Mouse (Mus musculus): Measurements from ENCODE around the gene Clcc1. TPM values are rescaled to one million over a fixed set of nuclear protein-coding genes. Genes with fewer than 3 reads are reported as not detected.

The Clcc1 gene
- polyA plus RNA-seq, 1 experiment from 2014 or later: 79.9 TPM

DNA sequence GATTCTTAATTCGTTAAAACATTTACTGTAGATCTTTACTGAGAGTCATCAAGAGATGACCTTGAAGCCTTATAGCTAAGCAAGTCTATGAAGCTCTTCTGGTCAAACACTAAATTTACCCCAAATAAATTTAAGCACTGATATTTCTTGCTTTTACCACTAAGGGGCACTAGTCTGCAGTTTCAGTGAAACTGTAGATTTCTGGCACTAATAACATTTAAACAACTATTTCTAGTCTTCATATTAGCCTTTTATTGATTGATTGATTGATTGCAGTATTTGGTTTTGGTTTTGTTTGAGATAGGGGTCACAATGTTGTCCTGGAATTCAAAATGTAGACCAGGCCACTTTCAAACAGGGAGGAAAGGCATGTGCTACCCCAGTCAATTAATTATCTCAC lies 47.5 kb downstream of the Clcc1 start:
- ATAC-seq (ENCODE audit: insufficient number of reproducible peaks, insufficient read depth, low FRiP score, low TSS enrichment, low read depth): no peak
- H3K4me3 ChIP-seq (replicated peaks): no peak overlapping the region
- no peak overlapping the region for H3K4me2 ChIP-seq
- 92% methylated on average over 1 of the region's 1 CpGs for WGBS
- H3K27ac ChIP-seq: no peak overlapping the region
- 0 out of 2 replicates have a peak, but pooled peaks cover 6% of the 10 kb centered on the region for H3K4me1 ChIP-seq (replicated peaks)
- H3K9me3 ChIP-seq: no peaks in the 10 kb centered on the region
- peaks cover 83% of the 10 kb centered on the region for H3K36me3 ChIP-seq
- H3K27me3 ChIP-seq: no peaks in the 10 kb centered on the region
- H3K9ac ChIP-seq (replicated peaks): no peak overlapping the region

DNA sequence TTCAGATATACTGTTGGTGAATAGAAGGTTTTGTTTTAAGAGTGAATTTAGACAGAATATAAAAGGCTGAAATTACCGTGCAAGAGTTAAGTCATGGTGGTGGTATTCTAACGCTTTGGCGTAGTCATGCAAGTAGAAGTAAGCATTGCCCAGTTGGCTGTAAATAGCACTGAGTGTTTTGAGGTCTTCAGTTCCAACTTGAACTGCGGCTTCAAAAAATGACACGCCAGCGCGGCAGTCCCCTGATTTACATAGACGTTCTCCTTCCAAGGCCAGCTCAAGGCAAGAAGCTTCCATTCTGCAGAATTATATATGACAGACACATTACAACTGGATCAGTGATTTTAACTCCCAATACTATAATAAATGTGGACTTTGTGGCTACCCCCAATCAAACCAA lies 49.1 kb downstream of the Clcc1 start:
- no peak for ATAC-seq (ENCODE audit: insufficient number of reproducible peaks, insufficient read depth, low FRiP score, low TSS enrichment, low read depth)
- whole genome bisulfite sequencing: 94% methylated on average over 8 of the region's 8 CpGs
- Histone ChIP-seq H3K36me3 (peaks cover 78% of the 10 kb centered on the region), H3K4me3 (replicated peaks) (no peak overlapping the region), H3K9ac (replicated peaks) (no peak overlapping the region), H3K4me1 (replicated peaks) (peaks cover 6% of the 10 kb centered on the region; the same call in 1 of the 2 replicates), H3K27ac (no peak overlapping the region), H3K4me2 (no peak overlapping the region), H3K9me3 (no peaks in the 10 kb centered on the region), H3K27me3 (no peaks in the 10 kb centered on the region)

DNA sequence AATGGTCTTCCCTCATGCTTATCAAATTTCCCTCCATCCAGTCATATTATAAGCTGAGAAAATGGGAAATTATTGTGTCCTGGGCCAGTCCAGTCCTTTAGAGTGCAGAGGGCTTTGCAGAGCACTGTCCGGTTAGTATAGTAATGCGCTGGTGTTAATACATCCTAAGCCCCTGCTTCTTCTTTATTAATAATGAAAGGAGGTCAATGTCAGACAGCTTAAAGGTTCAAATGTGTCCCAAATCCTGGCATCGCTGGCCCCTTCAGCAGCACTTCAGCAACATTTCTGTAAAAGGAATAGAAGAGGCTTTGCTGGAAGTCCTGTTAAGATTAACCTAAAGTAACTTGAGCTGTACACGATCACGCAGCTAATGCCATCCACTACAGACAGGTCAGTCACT lies 57.6 kb downstream of the Clcc1 start:
- 92% methylated on average over 5 of the region's 5 CpGs for WGBS
- ATAC-seq (ENCODE audit: insufficient number of reproducible peaks, insufficient read depth, low FRiP score, low TSS enrichment, low read depth): no peak
- H3K27ac ChIP-seq: no peak overlapping the region
- H3K9me3 ChIP-seq: no peaks in the 10 kb centered on the region
- peaks cover 11% of the 10 kb centered on the region for H3K4me1 ChIP-seq (replicated peaks)
- H3K27me3 ChIP-seq: no peaks in the 10 kb centered on the region
- no peak overlapping the region for H3K4me2 ChIP-seq
- no peak overlapping the region for H3K4me3 ChIP-seq (replicated peaks)
- H3K9ac ChIP-seq (replicated peaks): no peak overlapping the region
- peaks cover 36% of the 10 kb centered on the region for H3K36me3 ChIP-seq

DNA sequence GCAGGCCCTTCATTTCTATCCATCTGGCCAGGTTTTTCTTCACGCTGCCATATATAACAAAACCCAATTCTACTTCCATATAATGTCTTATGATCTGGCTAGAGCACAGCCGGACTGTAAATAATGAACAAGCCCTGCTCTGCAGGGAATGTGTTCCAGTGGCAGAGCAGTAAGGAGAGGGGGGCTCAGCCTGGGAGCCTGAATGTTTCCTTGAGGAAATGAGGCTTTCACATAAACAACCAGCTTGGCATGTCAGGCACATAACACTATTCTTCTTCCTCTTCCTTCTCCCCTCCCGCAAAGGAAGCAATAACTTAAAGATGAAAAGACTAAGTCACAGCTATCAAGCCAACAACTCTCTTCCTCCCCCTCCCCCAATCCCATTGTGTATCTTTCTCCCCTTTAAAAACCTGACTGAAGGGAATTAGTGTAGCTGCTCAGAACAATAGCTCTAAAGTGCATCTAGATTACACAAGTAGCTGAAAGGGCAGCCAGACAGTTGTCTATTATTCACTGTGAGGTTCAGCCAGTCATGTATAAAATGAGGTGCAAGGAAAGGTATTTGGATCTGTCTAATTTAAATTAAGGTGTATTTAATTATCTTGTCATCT lies 59.5 kb downstream of the Clcc1 start:
- no peak overlapping the region for H3K9ac ChIP-seq (replicated peaks)
- WGBS: 37% methylated on average over 3 of the region's 3 CpGs
- H3K27me3 ChIP-seq: no peaks in the 10 kb centered on the region
- no peak for ATAC-seq (ENCODE audit: insufficient number of reproducible peaks, insufficient read depth, low FRiP score, low TSS enrichment, low read depth)
- no peak overlapping the region for H3K4me2 ChIP-seq
- no peak overlapping the region for H3K27ac ChIP-seq
- peaks cover 25% of the 10 kb centered on the region for H3K36me3 ChIP-seq
- no peaks in the 10 kb centered on the region for H3K9me3 ChIP-seq
- H3K4me3 ChIP-seq (replicated peaks): no peak overlapping the region
- H3K4me1 ChIP-seq (replicated peaks): peaks cover 12% of the 10 kb centered on the region

DNA sequence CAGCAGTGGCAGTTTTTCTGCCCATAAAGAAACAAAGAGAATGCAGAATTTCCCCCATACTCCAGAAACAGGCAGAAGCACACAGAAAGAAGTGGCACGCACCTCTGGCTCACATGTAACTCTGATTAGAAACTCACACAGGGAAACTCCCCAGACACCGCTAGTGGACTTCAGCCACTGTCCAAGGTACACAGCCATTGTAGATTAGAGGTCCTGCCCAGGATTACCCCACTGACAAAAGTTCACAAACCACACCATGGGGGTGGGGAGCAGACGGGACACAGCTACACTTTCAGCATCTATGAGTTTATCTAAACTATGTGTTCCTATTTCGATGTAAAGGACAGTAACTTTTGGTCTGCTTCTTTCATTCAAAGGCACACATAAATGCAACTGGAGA lies 61.1 kb downstream of the Clcc1 start:
- Histone ChIP-seq H3K9ac (replicated peaks) (no peak overlapping the region), H3K9me3 (no peaks in the 10 kb centered on the region), H3K27ac (no peak overlapping the region), H3K4me2 (no peak overlapping the region), H3K36me3 (peaks cover 9% of the 10 kb centered on the region; the same call in 1 of the 2 replicates), H3K27me3 (no peaks in the 10 kb centered on the region), H3K4me3 (replicated peaks) (no peak overlapping the region), H3K4me1 (replicated peaks) (peaks cover 25% of the 10 kb centered on the region)
- WGBS: 93% methylated on average over 4 of the region's 4 CpGs
- no peak for ATAC-seq (ENCODE audit: insufficient number of reproducible peaks, insufficient read depth, low FRiP score, low TSS enrichment, low read depth)

DNA sequence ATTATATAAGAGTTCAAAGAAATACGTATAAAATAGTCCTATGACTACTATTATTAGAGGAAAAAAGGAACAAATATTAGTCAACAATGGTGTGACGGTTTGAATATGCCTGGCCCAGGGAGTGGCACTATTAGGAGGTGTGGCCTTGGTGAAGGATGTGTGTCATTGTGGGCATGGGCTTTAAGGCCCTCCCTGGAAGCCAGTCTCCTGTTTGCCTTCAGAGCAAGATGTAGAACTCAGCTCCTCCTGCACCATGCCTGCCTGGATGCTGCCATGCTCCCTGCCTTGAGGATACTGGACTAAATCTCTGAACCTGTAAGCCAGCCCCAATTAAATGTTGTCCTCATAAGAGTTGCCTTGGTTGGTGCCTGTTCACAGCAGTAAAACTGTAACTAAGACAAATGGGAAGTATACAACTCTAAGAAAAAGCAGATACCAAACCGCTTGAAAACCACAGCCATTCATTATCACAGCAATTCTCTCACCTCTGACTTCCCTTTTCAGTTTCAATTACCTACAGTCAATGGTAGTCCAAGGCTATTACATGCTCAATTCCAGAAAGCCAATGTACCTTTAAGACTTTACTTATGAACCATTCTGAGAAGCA lies 64.3 kb downstream of the Clcc1 start:
- H3K27me3 ChIP-seq: no peaks in the 10 kb centered on the region
- peaks cover 5% of the 10 kb centered on the region; the same call in 1 of the 2 replicates for H3K36me3 ChIP-seq
- no peak overlapping the region for H3K4me2 ChIP-seq
- no peaks in the 10 kb centered on the region for H3K9me3 ChIP-seq
- no peak overlapping the region for H3K27ac ChIP-seq
- H3K4me1 ChIP-seq (replicated peaks): peaks cover 36% of the 10 kb centered on the region
- ATAC-seq (ENCODE audit: insufficient number of reproducible peaks, insufficient read depth, low FRiP score, low TSS enrichment, low read depth): no peak
- 74% methylated on average over 3 of the region's 3 CpGs for WGBS
- no peak overlapping the region for H3K9ac ChIP-seq (replicated peaks)
- H3K4me3 ChIP-seq (replicated peaks): no peak overlapping the region

DNA sequence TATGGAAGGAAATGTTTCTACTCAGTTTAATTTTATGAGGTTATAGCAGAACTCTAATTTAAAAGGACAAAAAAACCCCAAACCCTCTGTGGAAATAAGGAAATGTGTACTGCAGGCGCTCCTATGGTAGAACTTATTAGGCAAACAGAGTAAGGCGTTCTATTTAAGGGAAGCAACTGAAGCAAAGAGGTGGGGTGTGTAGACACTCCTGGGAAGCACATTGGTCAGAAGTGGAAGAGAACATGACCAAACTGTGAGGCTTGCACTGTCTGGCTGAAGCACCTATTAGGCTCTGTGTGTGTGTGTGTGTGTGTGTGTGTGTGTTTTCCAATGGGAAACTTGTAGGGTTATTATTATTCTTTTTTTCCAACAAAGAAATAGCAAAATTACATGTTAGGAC lies 65.6 kb downstream of the Clcc1 start:
- H3K9me3 ChIP-seq: no peaks in the 10 kb centered on the region
- H3K27me3 ChIP-seq: no peaks in the 10 kb centered on the region
- H3K4me2 ChIP-seq: peak overlapping the region; percentile 58
- no peak for ATAC-seq (ENCODE audit: insufficient number of reproducible peaks, insufficient read depth, low FRiP score, low TSS enrichment, low read depth)
- peaks cover 5% of the 10 kb centered on the region; the same call in 1 of the 2 replicates for H3K36me3 ChIP-seq
- no peak overlapping the region for H3K9ac ChIP-seq (replicated peaks)
- H3K4me1 ChIP-seq (replicated peaks): peaks cover 32% of the 10 kb centered on the region
- no peak overlapping the region for H3K27ac ChIP-seq
- whole genome bisulfite sequencing: 61% methylated on average over 2 of the region's 2 CpGs
- peak overlapping the region; percentile 73 for H3K4me3 ChIP-seq (replicated peaks)

DNA sequence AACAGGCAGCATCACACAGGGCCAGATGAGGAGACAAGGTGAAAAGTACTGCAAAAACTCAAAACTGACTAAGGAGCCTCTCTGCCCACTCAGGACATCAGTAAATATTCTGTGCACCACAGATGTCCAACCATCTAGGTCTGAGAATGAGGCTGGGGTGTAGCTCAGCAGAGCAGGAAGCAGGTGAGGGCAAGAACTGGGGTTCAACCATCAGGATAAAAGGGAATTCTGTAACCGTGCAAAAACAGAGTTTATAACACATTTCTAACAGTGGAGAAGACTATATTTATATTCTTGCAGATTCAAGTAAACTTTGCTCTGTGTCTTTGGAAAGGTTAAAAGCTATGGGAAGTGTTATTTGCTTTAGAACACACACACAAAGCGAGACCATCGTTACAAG lies 66.0 kb downstream of the Clcc1 start:
- H3K36me3 ChIP-seq: peaks cover 5% of the 10 kb centered on the region; the same call in 1 of the 2 replicates
- ATAC-seq (ENCODE audit: insufficient number of reproducible peaks, insufficient read depth, low FRiP score, low TSS enrichment, low read depth): no peak
- peak overlapping the region; percentile 58 for H3K4me2 ChIP-seq
- H3K4me3 ChIP-seq (replicated peaks): peak overlapping the region; percentile 73
- peaks cover 32% of the 10 kb centered on the region for H3K4me1 ChIP-seq (replicated peaks)
- H3K27ac ChIP-seq: no peak overlapping the region
- no peaks in the 10 kb centered on the region for H3K27me3 ChIP-seq
- peak overlapping the region; percentile 94; the same call in 1 of the 2 replicates for H3K9ac ChIP-seq (replicated peaks)
- H3K9me3 ChIP-seq: no peaks in the 10 kb centered on the region
- 76% methylated on average over 3 of the region's 3 CpGs for WGBS

DNA sequence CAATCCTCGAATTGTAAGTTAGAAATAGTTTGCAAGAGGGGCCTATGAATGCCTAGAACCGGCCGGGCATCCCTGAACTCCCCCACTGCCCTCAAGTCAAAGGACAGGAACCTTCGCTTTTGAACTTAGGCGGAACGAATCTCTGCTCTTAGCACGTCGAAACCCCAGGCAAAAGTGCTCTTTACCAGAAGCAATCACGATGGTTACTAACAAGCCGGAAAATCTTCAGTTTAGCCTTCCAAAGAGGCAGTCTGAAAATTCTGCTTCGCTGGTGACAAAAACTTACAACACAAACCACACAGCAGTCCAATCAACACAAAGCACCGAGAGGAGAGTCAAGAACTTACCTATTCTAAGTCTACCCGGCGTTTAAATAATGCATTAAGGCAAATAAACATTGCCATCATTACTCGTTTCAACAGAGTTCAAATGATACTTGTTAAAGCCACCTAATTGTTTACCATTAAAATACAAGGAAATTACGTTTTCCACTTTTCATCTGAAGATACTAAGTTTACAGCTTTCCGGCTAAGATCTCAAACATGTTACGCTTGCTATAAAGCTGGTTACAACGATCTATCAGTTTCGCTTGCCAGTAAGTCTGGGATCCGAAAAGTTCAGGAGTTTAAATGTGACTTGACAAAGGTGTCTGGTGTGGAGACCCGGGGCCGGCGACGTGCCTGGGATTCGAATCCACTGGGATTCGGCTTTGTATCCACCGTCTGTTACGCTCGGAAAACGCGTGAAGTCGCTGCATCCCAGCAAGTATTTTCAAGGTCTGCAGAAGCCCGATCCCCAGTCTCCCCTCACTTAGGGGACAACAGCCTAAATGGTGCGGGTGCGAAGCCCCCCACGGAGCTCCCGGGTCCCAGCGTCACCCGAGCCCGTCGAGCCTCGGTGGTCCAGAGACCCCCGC lies 67.6 kb downstream of the Clcc1 start:
- Histone ChIP-seq H3K27ac (peak overlapping the region; percentile 97), H3K36me3 (no peaks in the 10 kb centered on the region), H3K27me3 (no peaks in the 10 kb centered on the region), H3K9ac (replicated peaks) (peak overlapping the region; percentile 94), H3K4me2 (peak overlapping the region; percentile 58), H3K4me1 (replicated peaks) (peaks cover 32% of the 10 kb centered on the region), H3K4me3 (replicated peaks) (peak overlapping the region; percentile 73), H3K9me3 (0 out of 2 replicates have a peak, but pooled peaks cover 5% of the 10 kb centered on the region)
- under 1% methylated on average over 44 of the region's 44 CpGs for WGBS
- no peak for ATAC-seq (ENCODE audit: insufficient number of reproducible peaks, insufficient read depth, low FRiP score, low TSS enrichment, low read depth)

DNA sequence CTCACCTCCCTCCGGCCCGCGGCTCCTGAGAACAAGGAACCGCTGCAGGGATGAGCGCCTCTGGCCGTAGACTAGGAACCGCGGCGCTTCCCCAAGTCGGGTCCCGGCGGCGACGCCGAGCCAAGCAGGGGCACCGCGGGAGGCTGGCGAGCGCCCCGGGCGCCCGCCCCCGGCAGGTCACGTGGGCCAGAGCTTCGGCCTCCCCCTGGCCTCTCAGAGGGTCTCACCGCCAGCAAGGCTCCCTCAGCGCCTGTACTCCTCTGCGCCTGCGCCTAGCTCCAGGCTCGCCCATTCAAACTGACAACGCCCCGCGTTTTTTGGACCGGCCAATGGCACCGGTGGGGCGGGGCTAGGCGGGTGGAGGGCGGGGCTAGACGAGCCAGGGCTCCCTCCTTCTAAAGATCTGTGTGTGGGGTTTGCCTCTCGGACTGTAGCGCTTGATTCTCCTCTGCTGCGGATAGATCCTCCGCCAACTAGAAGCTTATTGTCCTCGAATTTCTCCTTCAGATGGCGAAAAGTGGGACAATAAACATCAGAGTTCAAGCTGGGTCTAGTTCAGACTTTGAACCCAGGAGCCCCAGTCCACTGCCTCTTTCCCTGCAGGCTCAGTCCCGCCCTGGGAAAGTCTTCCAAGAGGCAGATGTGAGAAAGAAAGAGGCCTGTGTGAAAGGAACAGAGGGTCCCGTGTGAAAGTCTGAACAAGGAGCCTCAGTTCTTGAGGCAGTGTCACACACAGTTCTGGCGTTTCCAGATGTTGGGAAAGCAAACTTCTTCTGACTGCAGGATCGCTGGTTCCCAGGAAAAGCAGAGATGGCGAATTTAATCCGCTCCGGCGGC lies 68.5 kb downstream of the Clcc1 start, which contains the start of gene Gpsm2:
Gene Gpsm2 (minus strand): TSS at position 274 of the 837 bp plus-strand sequence.
- peak within 1 kb of the TSS; percentile 94 for H3K9ac ChIP-seq (replicated peaks)
- ATAC-seq (ENCODE audit: insufficient number of reproducible peaks, insufficient read depth, low FRiP score, low TSS enrichment, low read depth): peak; percentile 97
- H3K4me3 ChIP-seq (replicated peaks): peak within 1 kb of the TSS; percentile 73
- no peaks in the 10 kb centered on the region for H3K27me3 ChIP-seq
- H3K27ac ChIP-seq: peak within 1 kb of the TSS; percentile 97
- H3K4me1 ChIP-seq (replicated peaks): peaks cover 32% of the 10 kb centered on the region
- peak within 1 kb of the TSS; percentile 58 for H3K4me2 ChIP-seq
- no peaks in the 10 kb centered on the region for H3K36me3 ChIP-seq
- H3K9me3 ChIP-seq: 0 out of 2 replicates have a peak, but pooled peaks cover 5% of the 10 kb centered on the region
- WGBS: 2% methylated on average over 53 of the region's 53 CpGs
